Mouse (Mus musculus) heart, adult 11 months (tissue): ENCODE results near the gene Lactb.

Experiments
- DNase-seq: peaks from one replicate; pipeline ENCODE4 v3.0.0; 2022

Gene Lactb

GRCm38 (mm10) chr9:66977982-66978381, 2.7 kb upstream of the Lactb start:
- peak; percentile 79 for DNase-seq

GRCm38 (mm10) chr9:66977121-66977520, 1.8 kb upstream of the Lactb start:
- DNase-seq = no peak

- peak; percentile 99 for DNase-seq
Observed at GRCm38 (mm10) chr9:66974721-66975225, 511 bp downstream of the Lactb start.

GRCm38 (mm10) chr9:66971116-66971515, 4.2 kb downstream of the Lactb start:
- peak; percentile 61 for DNase-seq

GRCm38 (mm10) chr9:66967492-66967891, 7.8 kb downstream of the Lactb start:
- peak; percentile 23 for DNase-seq

- peak; percentile 24 for DNase-seq
Observed at GRCm38 (mm10) chr9:66961478-66961877, 13.8 kb downstream of the Lactb start.

- peak; percentile 61 for DNase-seq
Observed at GRCm38 (mm10) chr9:66957451-66957850, 17.8 kb downstream of the Lactb start.

GRCm38 (mm10) chr9:66952886-66953285, 22.4 kb downstream of the Lactb start:
- no peak for DNase-seq

- peak; percentile 67 for DNase-seq
Observed at GRCm38 (mm10) chr9:66952321-66952720, 23.0 kb downstream of the Lactb start.

GRCm38 (mm10) chr9:66948536-66948935, 26.7 kb downstream of the Lactb start:
- DNase-seq = peak; percentile 12

- DNase-seq = peak; percentile 100
Observed at GRCm38 (mm10) chr9:66945647-66946641, 29.3 kb downstream of the Lactb start, which contains the start of gene Rps27l. Rps27l (plus strand) TSS chr9:66946086.

- peak; percentile 58 for DNase-seq
Observed at GRCm38 (mm10) chr9:66945161-66945560, 30.1 kb downstream of the Lactb start.

- DNase-seq = peak; percentile 82
Observed at GRCm38 (mm10) chr9:66938836-66939235, 36.4 kb downstream of the Lactb start.

- peak; percentile 93 for DNase-seq
Observed at GRCm38 (mm10) chr9:66937507-66937906, 37.8 kb downstream of the Lactb start.

- peak; percentile 78 for DNase-seq
Observed at GRCm38 (mm10) chr9:66933869-66934808, 41.1 kb downstream of the Lactb start.

- peak; percentile 53 for DNase-seq
Observed at GRCm38 (mm10) chr9:66930351-66930750, 44.9 kb downstream of the Lactb start.

GRCm38 (mm10) chr9:66927696-66928402, 47.4 kb downstream of the Lactb start:
- DNase-seq = peak; percentile 35

GRCm38 (mm10) chr9:66925853-66926252, 49.4 kb downstream of the Lactb start:
- DNase-seq = peak; percentile 27

- DNase-seq = peak; percentile 88
Observed at GRCm38 (mm10) chr9:66922076-66922475, 53.2 kb downstream of the Lactb start.

- no peak for DNase-seq
Observed at GRCm38 (mm10) chr9:66920488-66921279, 54.6 kb downstream of the Lactb start.

- DNase-seq = peak; percentile 93
Observed at GRCm38 (mm10) chr9:66919981-66920380, 55.3 kb downstream of the Lactb start.
